In the genomic region with DNA sequence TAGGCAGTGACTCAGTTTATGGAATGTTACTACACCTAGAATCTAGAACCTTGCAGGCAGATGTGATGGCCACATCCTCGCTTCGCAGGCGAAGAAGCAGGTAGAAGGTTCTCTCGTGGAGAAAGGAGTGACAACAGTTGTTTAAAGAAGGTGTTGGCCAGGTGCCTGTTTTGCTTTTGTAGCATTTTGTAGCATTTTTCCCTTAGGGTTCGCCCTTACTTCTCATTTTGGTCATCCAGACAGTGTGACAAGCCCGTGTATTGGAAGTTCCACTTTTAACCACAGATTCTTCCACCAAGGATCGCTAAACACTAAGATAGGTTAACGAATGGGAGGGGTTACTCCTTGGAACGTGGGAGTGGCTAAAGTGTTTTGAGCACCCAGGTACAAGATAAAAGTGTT, we compare ENCODE assay signal across 7 mouse cellular contexts. TPM values are rescaled to one million over a fixed set of nuclear protein-coding genes. Genes with fewer than 3 reads are reported as not detected.
A peak's percentile ranks its signal among the peaks of the same experiment; 100 is the strongest.
DNase-seq lines count a peak whose midpoint lies in the region; ATAC-seq and TF ChIP-seq lines count a peak whose summit lies in the region.

No protein-coding gene starts in this region.

- H3K4me1 ChIP-seq in neural tube, embryonic 11.5 days (ENCODE audit: control insufficient read depth, insufficient read depth, low read length), result peaks cover 19% of the 10 kb centered on the region
- H3K4me1 ChIP-seq in embryonic facial prominence, embryonic 13.5 days, result peaks cover 48% of the 10 kb centered on the region
- peaks cover 34% of the 10 kb centered on the region for H3K4me1 ChIP-seq in limb, embryonic 12.5 days (replicated peaks)
- peaks cover 18% of the 10 kb centered on the region; the same call in 1 of the 2 replicates for H3K4me1 ChIP-seq in small intestine, adult 2 months (ENCODE audit: control insufficient read depth, insufficient read depth, insufficient read length, low read length)

- H3K27me3 ChIP-seq in neural tube, embryonic 11.5 days (ENCODE audit: control insufficient read depth, insufficient read depth, low read length), result no peaks in the 10 kb centered on the region
- H3K27me3 ChIP-seq in embryonic facial prominence, embryonic 13.5 days, result no peaks in the 10 kb centered on the region
- no peaks in the 10 kb centered on the region for H3K27me3 ChIP-seq in limb, embryonic 12.5 days
- no peaks in the 10 kb centered on the region for H3K27me3 ChIP-seq in small intestine, adult 2 months (ENCODE audit: control insufficient read depth, insufficient read depth, low read length)

- ATAC-seq in neural tube, embryonic 11.5 days (ENCODE audit: insufficient read depth, low FRiP score, low TSS enrichment), result no peak
- ATAC-seq in embryonic facial prominence, embryonic 13.5 days (ENCODE audit: insufficient number of reproducible peaks, insufficient read depth, low FRiP score, low TSS enrichment, low read depth), result no peak
- no peak for ATAC-seq in limb, embryonic 12.5 days (ENCODE audit: insufficient number of reproducible peaks, insufficient read depth, low FRiP score, low TSS enrichment, low read depth)
- no peak for ATAC-seq in cerebellum, adult (ENCODE audit: insufficient number of reproducible peaks, low FRiP score, low TSS enrichment)

- TF ChIP-seq CTCF in small intestine, adult 2 months (IDR thresholded peaks at IDR 0.05; ENCODE audit: extremely low read depth, insufficient read length, insufficient replicate concordance, low read depth, low read length), result no peak

- H3K4me2 ChIP-seq in neural tube, embryonic 11.5 days (ENCODE audit: low read depth), result peak overlapping the region; percentile 76
- peak overlapping the region; percentile 70 for H3K4me2 ChIP-seq in embryonic facial prominence, embryonic 13.5 days
- peak overlapping the region; percentile 78 for H3K4me2 ChIP-seq in limb, embryonic 12.5 days

- 35% methylated on average over 9 of the region's 9 CpGs for WGBS in neural tube, embryonic 11.5 days
- 29% methylated on average over 9 of the region's 9 CpGs for WGBS in embryonic facial prominence, embryonic 13.5 days
- 30% methylated on average over 9 of the region's 9 CpGs for WGBS in limb, embryonic 12.5 days
- WGBS in small intestine, adult 2 months, result 5% methylated on average over 9 of the region's 9 CpGs

- peak overlapping the region; percentile 90 for H3K9ac ChIP-seq in neural tube, embryonic 11.5 days (ENCODE audit: low read length)
- peak overlapping the region; percentile 92 for H3K9ac ChIP-seq in embryonic facial prominence, embryonic 13.5 days
- H3K9ac ChIP-seq in limb, embryonic 12.5 days (replicated peaks), result peak overlapping the region; percentile 88

- H3K27ac ChIP-seq in neural tube, embryonic 11.5 days (ENCODE audit: low read depth, low read length), result peak overlapping the region; percentile 94; the same call in 1 of the 2 replicates
- H3K27ac ChIP-seq in embryonic facial prominence, embryonic 13.5 days, result peak overlapping the region; percentile 97; the same call in 1 of the 2 replicates
- H3K27ac ChIP-seq in limb, embryonic 12.5 days, result peak overlapping the region; percentile 96
- peak overlapping the region; percentile 75 for H3K27ac ChIP-seq in small intestine, adult 2 months (ENCODE audit: insufficient read depth, low read depth, low read length)

- intact Hi-C loops in left cerebral cortex, postnatal 14 days (cut with DNase I), result no loop called here

- DNase-seq in neural tube, embryonic 11.5 days (ENCODE audit: low spot score), result peak; percentile 9
- DNase-seq in neural tube, embryonic 10.5 days (ENCODE audit: extremely low spot score, low spot score), result no peak
- no peak for DNase-seq in left cerebral cortex, postnatal 14 days (ENCODE audit: low spot score in 2 of 2)

- no peaks in the 10 kb centered on the region for H3K9me3 ChIP-seq in neural tube, embryonic 11.5 days (ENCODE audit: control insufficient read depth, low read length)
- no peaks in the 10 kb centered on the region for H3K9me3 ChIP-seq in embryonic facial prominence, embryonic 13.5 days
- no peaks in the 10 kb centered on the region for H3K9me3 ChIP-seq in limb, embryonic 12.5 days

- no peaks in the 10 kb centered on the region for H3K36me3 ChIP-seq in neural tube, embryonic 11.5 days (ENCODE audit: control insufficient read depth, insufficient read depth, low read length)
- H3K36me3 ChIP-seq in embryonic facial prominence, embryonic 13.5 days, result peaks cover 6% of the 10 kb centered on the region; the same call in 1 of the 2 replicates
- H3K36me3 ChIP-seq in limb, embryonic 12.5 days, result peaks cover 8% of the 10 kb centered on the region; the same call in 1 of the 2 replicates
- no peaks in the 10 kb centered on the region for H3K36me3 ChIP-seq in small intestine, adult 2 months (ENCODE audit: control insufficient read depth, insufficient read depth, low read length)

- no peak for TF ChIP-seq POLR2A in small intestine, adult 2 months (IDR thresholded peaks at IDR 0.05; ENCODE audit: low read depth, low read length)

- peak overlapping the region; percentile 72 for H3K4me3 ChIP-seq in neural tube, embryonic 11.5 days (ENCODE audit: low read depth, low read length)
- peak overlapping the region; percentile 84 for H3K4me3 ChIP-seq in embryonic facial prominence, embryonic 13.5 days
- H3K4me3 ChIP-seq in limb, embryonic 12.5 days (replicated peaks), result peak overlapping the region; percentile 85
- peak overlapping the region; percentile 82 for H3K4me3 ChIP-seq in small intestine, adult 2 months (ENCODE audit: low read depth, low read length)

RNA-seq across cellular contexts. Expression of a gene that starts 1.5 kb away (rescaled TPM):
- 179 and 195 TPM in 2 replicates for polyA plus RNA-seq in neural tube, embryonic 11.5 days (2014; fragmentation: Nextera tagmentation; extraction: Ambion mirVana)
- polyA plus RNA-seq in embryonic facial prominence, embryonic 13.5 days (2015; fragmentation: Nextera tagmentation; extraction: Ambion mirVana), result 146 and 160 TPM in 2 replicates
- 186 and 188 TPM in 2 replicates for polyA plus RNA-seq in limb, embryonic 12.5 days (2016; fragmentation: Nextera tagmentation; extraction: Ambion mirVana)
- 144 and 240 TPM in 2 replicates for polyA plus RNA-seq in small intestine, adult 2 months (2012; rRNA removed)
- 100 to 1,000 TPM; 173 to 195 TPM for total RNA-seq in left cerebral cortex, postnatal 14 days (2021)

RNA-seq across cellular contexts. Expression of a gene that starts 20.8 kb away (rescaled TPM):
- polyA plus RNA-seq in neural tube, embryonic 11.5 days (2014; fragmentation: Nextera tagmentation; extraction: Ambion mirVana), result 19.7 and 23.5 TPM in 2 replicates
- polyA plus RNA-seq in embryonic facial prominence, embryonic 13.5 days (2015; fragmentation: Nextera tagmentation; extraction: Ambion mirVana), result 22.7 and 26.8 TPM in 2 replicates
- polyA plus RNA-seq in limb, embryonic 12.5 days (2016; fragmentation: Nextera tagmentation; extraction: Ambion mirVana), result 23.4 and 26.6 TPM in 2 replicates
- 5.6 and 6.9 TPM in 2 replicates for polyA plus RNA-seq in small intestine, adult 2 months (2012; rRNA removed)
- 10 to 100 TPM; 10.1 to 12.9 TPM for total RNA-seq in left cerebral cortex, postnatal 14 days (2021)
